Mouse (Mus musculus) heart, embryonic 11.5 days (tissue): ENCODE data around the gene Notch1. TPM values are rescaled to one million over a fixed set of nuclear protein-coding genes. Genes with fewer than 3 reads are reported as not detected.

Experiments used
- ATAC-seq: fragments of 200-750 bp; cut with Nextera tagmentation; replicated peaks from 2 replicates; pipeline ENCODE4 v1.8.0; 2017; ENCODE audit warnings: moderate library complexity; ENCODE audit not compliant: insufficient number of reproducible peaks, low FRiP score, low TSS enrichment
- H3K27ac ChIP-seq: fragments of 300-500 bp; sonication (generic); 2 replicates; pipeline ENCODE4 v1.5.1; 2014; ENCODE audit warnings: mild to moderate bottlenecking, low read depth, low read length
- H3K27me3 ChIP-seq: fragments of 300-500 bp; sonication (generic); 2 replicates; pipeline ENCODE4 v1.6.1; 2014; ENCODE audit warnings: mild to moderate bottlenecking, low read length, mixed read lengths; ENCODE audit not compliant: control insufficient read depth, insufficient read depth
- H3K36me3 ChIP-seq: fragments of 300-500 bp; sonication (generic); 2 replicates; pipeline ENCODE4 v1.6.1; 2014; ENCODE audit warnings: mild to moderate bottlenecking, low read length, moderate library complexity, mixed read lengths; ENCODE audit not compliant: control insufficient read depth, insufficient read depth
- H3K4me1 ChIP-seq: fragments of 300-500 bp; sonication (generic); 2 replicates; pipeline ENCODE4 v1.6.1; 2014; ENCODE audit warnings: low read length; ENCODE audit not compliant: control insufficient read depth, insufficient read depth
- H3K4me2 ChIP-seq: fragments of 300-500 bp; sonication (generic); 2 replicates; pipeline ENCODE4 v1.6.1; 2014; ENCODE audit warnings: mild to moderate bottlenecking, moderate library complexity
- H3K4me3 ChIP-seq: fragments of 300-500 bp; sonication (generic); 2 replicates; pipeline ENCODE4 v1.5.1; 2014; ENCODE audit warnings: low read depth, low read length
- H3K9ac ChIP-seq: fragments of 300-500 bp; sonication (generic); 2 replicates; pipeline ENCODE4 v1.6.1; 2014; ENCODE audit warnings: mild to moderate bottlenecking, low read depth, low read length, moderate library complexity
- H3K9me3 ChIP-seq: fragments of 300-500 bp; sonication (generic); replicated peaks from 2 replicates; pipeline ENCODE4 v1.6.1; 2016; ENCODE audit warnings: low read length; ENCODE audit not compliant: control insufficient read depth
- WGBS: fragments of 180-500 bp; shearing (Covaris S2); extraction: QIAGEN DNeasy Blood & Tissue Kit; methylation state at CpG from one replicate; pipeline ENCODE4 v1.1.7; 2014; ENCODE audit not compliant: insufficient replicate concordance; 5-methylcytosine and 5-hydroxymethylcytosine counted together
- polyA plus RNA-seq: library from polyadenylated mRNA; unstranded; fragments of >200 nt; fragmentation: Nextera tagmentation; extraction: Ambion mirVana; gene quantifications from 2 replicates; pipeline ENCODE4 v1.2.1, GENCODE M21; 2014

Gene Notch1
- polyA plus RNA-seq, 1 experiment from 2014 or later = 23.5 TPM

GRCm38 (mm10) chr2:26501651-26502141 lies 14.8 kb downstream of the Notch1 start:
- H3K4me1 ChIP-seq = peaks cover 42% of the 10 kb centered on the region
- peaks cover 3% of the 10 kb centered on the region; the same call in 1 of the 2 replicates for H3K36me3 ChIP-seq
- no peak for ATAC-seq
- WGBS = 3% methylated on average over 15 of the region's 15 CpGs
- H3K9ac ChIP-seq = peak overlapping the region; percentile 85
- peaks cover 36% of the 10 kb centered on the region for H3K27me3 ChIP-seq
- no peaks in the 10 kb centered on the region for H3K9me3 ChIP-seq
- H3K27ac ChIP-seq = peak overlapping the region; percentile 74
- H3K4me2 ChIP-seq = peak overlapping the region; percentile 88
- peak overlapping the region; percentile 73 for H3K4me3 ChIP-seq

DNA sequence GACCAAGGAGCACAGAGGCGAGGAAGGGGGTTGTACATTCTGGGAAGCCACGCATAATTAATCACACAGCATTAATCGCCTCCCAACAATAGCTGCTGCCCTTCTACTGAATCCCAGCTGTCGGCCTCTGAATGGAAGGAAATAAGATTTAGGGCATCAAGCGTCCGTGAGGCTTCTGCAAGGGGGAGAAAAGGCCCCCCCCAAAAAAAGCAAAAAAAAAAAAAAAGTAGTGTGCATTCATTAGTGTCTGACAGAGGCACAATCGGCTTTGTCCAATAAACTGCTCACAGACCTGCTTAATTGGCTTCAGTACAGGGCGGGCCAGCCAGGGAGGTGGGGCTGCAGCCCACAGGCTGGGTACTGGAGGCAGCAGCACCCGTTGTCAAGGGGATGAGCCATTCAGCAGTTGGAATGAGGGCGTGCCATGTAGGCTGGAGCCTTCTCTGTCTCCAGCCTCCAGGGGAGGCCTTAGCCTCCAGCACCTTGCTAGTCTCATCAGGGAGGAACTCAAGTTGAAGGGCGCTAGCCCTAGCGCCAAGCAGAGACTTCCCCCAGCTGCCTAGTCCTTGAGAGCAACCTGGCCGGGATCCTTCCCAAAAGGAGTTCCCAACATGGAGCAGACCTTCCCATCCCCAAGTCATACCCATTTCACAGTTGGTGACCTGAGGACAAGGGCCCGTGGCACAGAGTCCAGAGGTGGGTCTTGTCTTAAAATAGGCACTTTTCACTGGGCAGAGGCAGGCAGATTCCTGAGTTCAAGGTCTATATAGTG lies 15.7 kb downstream of the Notch1 start:
- Histone ChIP-seq H3K4me2 (peak overlapping the region; percentile 88), H3K27ac (peak overlapping the region; percentile 74), H3K4me1 (peaks cover 48% of the 10 kb centered on the region), H3K27me3 (peaks cover 36% of the 10 kb centered on the region), H3K4me3 (peak overlapping the region; percentile 73), H3K36me3 (peaks cover 3% of the 10 kb centered on the region; the same call in 1 of the 2 replicates), H3K9ac (peak overlapping the region; percentile 85; the same call in 1 of the 2 replicates), H3K9me3 (no peaks in the 10 kb centered on the region)
- ATAC-seq = no peak
- WGBS = 47% methylated on average over 14 of the region's 14 CpGs

GRCm38 (mm10) chr2:26500027-26500598 lies 16.4 kb downstream of the Notch1 start:
- H3K36me3 ChIP-seq = peaks cover 3% of the 10 kb centered on the region; the same call in 1 of the 2 replicates
- H3K4me3 ChIP-seq = peak overlapping the region; percentile 8; the same call in 1 of the 2 replicates
- H3K9me3 ChIP-seq = no peaks in the 10 kb centered on the region
- no peak overlapping the region for H3K9ac ChIP-seq
- H3K27ac ChIP-seq = peak overlapping the region; percentile 74; the same call in 1 of the 2 replicates
- WGBS = 60% methylated on average over 4 of the region's 4 CpGs
- H3K4me2 ChIP-seq = peak overlapping the region; percentile 88
- peaks cover 36% of the 10 kb centered on the region for H3K27me3 ChIP-seq
- ATAC-seq = no peak
- H3K4me1 ChIP-seq = peaks cover 54% of the 10 kb centered on the region

GRCm38 (mm10) chr2:26498694-26499093 lies 17.8 kb downstream of the Notch1 start:
- H3K4me3 ChIP-seq = no peak overlapping the region
- no peak overlapping the region for H3K9ac ChIP-seq
- H3K9me3 ChIP-seq = no peaks in the 10 kb centered on the region
- H3K4me2 ChIP-seq = peak overlapping the region; percentile 9
- peaks cover 55% of the 10 kb centered on the region for H3K4me1 ChIP-seq
- H3K27me3 ChIP-seq = peaks cover 26% of the 10 kb centered on the region
- H3K27ac ChIP-seq = peak overlapping the region; percentile 42
- WGBS = 63% methylated on average over 8 of the region's 8 CpGs
- ATAC-seq = no peak
- peaks cover 3% of the 10 kb centered on the region; the same call in 1 of the 2 replicates for H3K36me3 ChIP-seq

DNA sequence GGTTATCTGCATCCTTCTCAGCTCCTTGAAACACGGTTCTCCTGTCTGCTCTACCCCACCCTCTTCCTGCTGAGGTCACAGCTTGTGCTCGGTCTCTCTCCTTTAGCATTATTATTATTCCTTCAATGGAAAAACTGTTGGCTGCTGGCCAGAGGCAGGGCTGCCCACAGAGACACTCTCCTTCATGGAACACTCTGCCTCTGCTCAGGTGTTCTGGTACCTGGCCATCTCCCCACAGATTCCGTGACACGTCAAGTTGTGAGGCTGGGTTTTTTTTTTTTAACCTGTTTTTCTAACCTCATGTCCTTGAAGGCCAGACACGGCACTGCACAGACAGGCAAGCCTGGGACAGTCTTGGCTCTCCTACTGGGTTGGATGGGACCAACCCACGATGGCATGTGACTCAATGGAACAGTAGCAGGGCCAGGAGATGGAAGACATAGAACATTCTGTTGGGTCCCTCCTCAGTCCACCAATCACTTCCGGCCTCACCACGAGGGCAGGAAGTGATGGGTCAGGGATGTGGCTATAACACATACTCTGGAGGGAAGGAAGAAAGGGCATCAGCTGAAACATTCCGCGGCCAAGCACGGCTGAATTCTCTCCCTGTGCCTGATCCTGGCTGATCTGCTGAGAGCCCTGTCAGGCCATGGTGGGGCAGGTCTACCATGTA lies 18.5 kb downstream of the Notch1 start:
- no peak overlapping the region for H3K9ac ChIP-seq
- peak overlapping the region; percentile 25; the same call in 1 of the 2 replicates for H3K4me2 ChIP-seq
- H3K4me1 ChIP-seq = peaks cover 60% of the 10 kb centered on the region
- H3K27ac ChIP-seq = peak overlapping the region; percentile 42
- peaks cover 3% of the 10 kb centered on the region; the same call in 1 of the 2 replicates for H3K36me3 ChIP-seq
- H3K27me3 ChIP-seq = peaks cover 21% of the 10 kb centered on the region
- H3K4me3 ChIP-seq = no peak overlapping the region
- WGBS = 59% methylated on average over 11 of the region's 11 CpGs
- no peaks in the 10 kb centered on the region for H3K9me3 ChIP-seq
- ATAC-seq = no peak

DNA sequence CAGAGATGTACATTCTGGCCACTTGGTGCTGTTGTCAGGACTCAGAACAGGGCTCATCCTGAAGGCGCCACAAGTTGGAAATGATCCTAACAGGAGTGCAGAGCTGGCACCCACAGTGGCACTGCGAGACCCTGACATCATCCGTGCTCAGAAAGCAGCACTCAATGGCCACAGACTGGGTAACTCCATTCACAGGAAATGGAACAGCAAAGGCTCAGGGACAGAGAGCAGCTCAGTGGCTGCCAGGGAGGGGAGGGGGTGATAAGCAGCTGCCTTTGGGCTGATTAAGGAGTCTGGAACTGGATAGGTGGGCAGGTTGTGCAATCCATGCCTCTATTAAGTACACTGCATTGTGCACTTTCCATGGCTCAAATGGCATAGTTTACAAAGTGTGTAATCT lies 20.0 kb downstream of the Notch1 start:
- Histone ChIP-seq H3K27me3 (peaks cover 7% of the 10 kb centered on the region), H3K4me1 (peaks cover 62% of the 10 kb centered on the region), H3K36me3 (peaks cover 3% of the 10 kb centered on the region; the same call in 1 of the 2 replicates), H3K27ac (peak overlapping the region; percentile 51), H3K4me2 (no peak overlapping the region), H3K4me3 (no peak overlapping the region), H3K9ac (no peak overlapping the region), H3K9me3 (no peaks in the 10 kb centered on the region)
- WGBS = 72% methylated on average over 3 of the region's 3 CpGs
- no peak for ATAC-seq

- 71% methylated on average over 2 of the region's 2 CpGs for WGBS
- Histone ChIP-seq H3K4me3 (no peak overlapping the region), H3K27ac (peak overlapping the region; percentile 87), H3K4me2 (no peak overlapping the region), H3K4me1 (peaks cover 69% of the 10 kb centered on the region), H3K27me3 (no peaks in the 10 kb centered on the region; the same call in 1 of the 2 replicates), H3K9me3 (no peaks in the 10 kb centered on the region), H3K9ac (no peak overlapping the region), H3K36me3 (peaks cover 3% of the 10 kb centered on the region; the same call in 1 of the 2 replicates)
- ATAC-seq = no peak
Observed at GRCm38 (mm10) chr2:26495701-26496100, 20.8 kb downstream of the Notch1 start.

GRCm38 (mm10) chr2:26494991-26495390 lies 21.5 kb downstream of the Notch1 start:
- H3K4me3 ChIP-seq = no peak overlapping the region
- H3K4me1 ChIP-seq = peaks cover 69% of the 10 kb centered on the region
- no peak overlapping the region for H3K9ac ChIP-seq

More at GRCm38 (mm10) chr2:26494991-26495390, 21.5 kb downstream of the Notch1 start:
- no peaks in the 10 kb centered on the region for H3K27me3 ChIP-seq
- WGBS = 58% methylated on average over 5 of the region's 5 CpGs
- no peaks in the 10 kb centered on the region; the same call in 1 of the 2 replicates for H3K36me3 ChIP-seq
- no peak for ATAC-seq
- no peaks in the 10 kb centered on the region for H3K9me3 ChIP-seq
- peak overlapping the region; percentile 7; the same call in 1 of the 2 replicates for H3K4me2 ChIP-seq
- peak overlapping the region; percentile 87 for H3K27ac ChIP-seq
